Mouse (Mus musculus) mouse embryonic stem cell (cell line): ENCODE measurements around the gene Pomt2.
"Not testable (repeated sequence)": the region's sequence is repeated elsewhere in the genome, so short reads cannot be mapped to it uniquely, and the experiment has no call there.

ENCODE experiments used
- in situ Hi-C, 2 experiments: fragments of 300-500 bp; cut with MboI; formaldehyde crosslinking; loops; 1 replicate in 1 of 2; 3 replicates in 1 of 2; pipeline ENCODE4 v1.14.3; 2019 to 2020; ENCODE audit warnings: low sequenced_read_pairs in 2 of 2, low pct_unique_long_range_greater_than_20kb in 1 of 2, mixed read lengths in 1 of 2; ENCODE audit not compliant: unreplicated experiment in 1 of 2

Pomt2 gene

GRCm38 (mm10) chr12:87147395-87148089 lies at the start of gene Pomt2:
Gene Pomt2 (minus strand): TSS chr12:87147968.
- in situ Hi-C loops: no loop called here

GRCm38 (mm10) chr12:87196310-87196709 lies 48.5 kb upstream of the Pomt2 start:
- in situ Hi-C loops: no loop called here

- in situ Hi-C loops: no loop called here
Measured at GRCm38 (mm10) chr12:87195069-87195468, 47.3 kb upstream of the Pomt2 start.

- in situ Hi-C loops: no loop called here
Measured at GRCm38 (mm10) chr12:87193008-87193407, 45.2 kb upstream of the Pomt2 start.

GRCm38 (mm10) chr12:87177631-87178030 lies 29.9 kb upstream of the Pomt2 start:
- in situ Hi-C loops: no loop called here

- in situ Hi-C loops: no loop called here
Measured at GRCm38 (mm10) chr12:87175194-87175946, 27.6 kb upstream of the Pomt2 start.

GRCm38 (mm10) chr12:87160815-87161214 lies 13.0 kb upstream of the Pomt2 start:
- in situ Hi-C loops: no loop called here

GRCm38 (mm10) chr12:87160310-87160709 lies 12.5 kb upstream of the Pomt2 start:
- in situ Hi-C loops: no loop called here

GRCm38 (mm10) chr12:87158099-87158498 lies 10.3 kb upstream of the Pomt2 start:
- in situ Hi-C loops: no loop called here

GRCm38 (mm10) chr12:87157361-87157760 lies 9.6 kb upstream of the Pomt2 start:
- in situ Hi-C loops: no loop called here

GRCm38 (mm10) chr12:87154448-87154847 lies 6.7 kb upstream of the Pomt2 start:
- in situ Hi-C loops: not testable (repeated sequence)

- in situ Hi-C loops: no loop called here
Measured at GRCm38 (mm10) chr12:87149471-87149870, 1.7 kb upstream of the Pomt2 start.

- in situ Hi-C loops: no loop called here
Measured at GRCm38 (mm10) chr12:87148136-87148535, 368 bp upstream of the Pomt2 start.

- in situ Hi-C loops: no loop called here
Measured at GRCm38 (mm10) chr12:87146966-87147365, 802 bp downstream of the Pomt2 start, which contains the start of gene Gstz1. Gene Gstz1 (plus strand): TSS chr12:87147165.

GRCm38 (mm10) chr12:87142156-87142555 lies 5.6 kb downstream of the Pomt2 start:
- in situ Hi-C loops: no loop called here

- in situ Hi-C loops: no loop called here
Measured at GRCm38 (mm10) chr12:87138768-87139167, 9.0 kb downstream of the Pomt2 start.

- in situ Hi-C loops: no loop called here
Measured at GRCm38 (mm10) chr12:87138342-87138701, 9.4 kb downstream of the Pomt2 start.

GRCm38 (mm10) chr12:87137439-87138341 lies 10.1 kb downstream of the Pomt2 start:
- in situ Hi-C loops: no loop called here

GRCm38 (mm10) chr12:87132784-87133183 lies 15.0 kb downstream of the Pomt2 start:
- in situ Hi-C loops: no loop called here
